Mouse (Mus musculus): ENCODE data around the gene Klrb1f.
"Not testable (repeated sequence)": the region's sequence is repeated elsewhere in the genome, so short reads cannot be mapped to it uniquely, and the experiment has no call there.

The Klrb1f gene

GRCm38 (mm10) chr6:129045601-129046000 lies at the start of gene Klrb1f:
Gene Klrb1f, plus strand, starts transcription at chr6:129045901.
- no peak for DNase-seq

- DNase-seq = no peak
These were observed 49.5 kb upstream of the Klrb1f start for GRCm38 (mm10) chr6:128996054-128996767.

GRCm38 (mm10) chr6:128996768-128997442 lies 48.8 kb upstream of the Klrb1f start:
- no peak for DNase-seq

GRCm38 (mm10) chr6:129001392-129001791 lies 44.3 kb upstream of the Klrb1f start:
- DNase-seq = no peak

GRCm38 (mm10) chr6:129008552-129008951 lies 37.1 kb upstream of the Klrb1f start:
- no peak for DNase-seq

- DNase-seq = not testable (repeated sequence)
These were observed 35.7 kb upstream of the Klrb1f start for GRCm38 (mm10) chr6:129009846-129010504.

GRCm38 (mm10) chr6:129010505-129010873 lies 35.2 kb upstream of the Klrb1f start:
- no peak for DNase-seq

- DNase-seq = not testable (repeated sequence)
These were observed 33.7 kb upstream of the Klrb1f start for GRCm38 (mm10) chr6:129012012-129012411.

GRCm38 (mm10) chr6:129012966-129013365 lies 32.7 kb upstream of the Klrb1f start:
- DNase-seq = no peak

- no peak for DNase-seq
These were observed 31.9 kb upstream of the Klrb1f start for GRCm38 (mm10) chr6:129013762-129014276.

- DNase-seq = no peak
These were observed 31.3 kb upstream of the Klrb1f start for GRCm38 (mm10) chr6:129014399-129014798.

GRCm38 (mm10) chr6:129027451-129028248 lies 18.1 kb upstream of the Klrb1f start:
- DNase-seq = no peak

GRCm38 (mm10) chr6:129030175-129030824 lies 15.4 kb upstream of the Klrb1f start:
- DNase-seq = no peak

- no peak for DNase-seq
These were observed 14.7 kb upstream of the Klrb1f start for GRCm38 (mm10) chr6:129030964-129031363.

GRCm38 (mm10) chr6:129033397-129033796 lies 12.3 kb upstream of the Klrb1f start:
- DNase-seq = peak; percentile 41 to 47

- no peak for DNase-seq
These were observed 10.7 kb upstream of the Klrb1f start for GRCm38 (mm10) chr6:129035017-129035416.

GRCm38 (mm10) chr6:129036326-129036725 lies 9.4 kb upstream of the Klrb1f start:
- DNase-seq = no peak

- peak; percentile 62 to 76 for DNase-seq
These were observed 8.7 kb upstream of the Klrb1f start for GRCm38 (mm10) chr6:129036890-129037463.

- no peak for DNase-seq
These were observed 4.2 kb upstream of the Klrb1f start for GRCm38 (mm10) chr6:129041470-129041869.

GRCm38 (mm10) chr6:129042470-129042869 lies 3.2 kb upstream of the Klrb1f start:
- DNase-seq = no peak

- no peak for DNase-seq
These were observed 2.7 kb downstream of the Klrb1f start for GRCm38 (mm10) chr6:129048381-129048780.
